8 mouse cellular contexts compared by ENCODE assay signal in genomic region chr17:29459321-29460118, GRCm38 (mm10). TPM values are rescaled to one million over a fixed set of nuclear protein-coding genes. Genes with fewer than 3 reads are reported as not detected.
A peak's percentile ranks its signal among the peaks of the same experiment; 100 is the strongest.
DNase-seq lines count a peak whose midpoint lies in the region; ATAC-seq and TF ChIP-seq lines count a peak whose summit lies in the region.

No protein-coding gene starts in this region.

- peaks cover 69% of the 10 kb centered on the region for H3K4me1 ChIP-seq in heart, embryonic 12.5 days (replicated peaks)
- H3K4me1 ChIP-seq in kidney, embryonic 14.5 days (ENCODE audit: control insufficient read depth, insufficient read depth, low read length): peaks cover 27% of the 10 kb centered on the region
- peaks cover 4% of the 10 kb centered on the region; the same call in 1 of the 2 replicates for H3K4me1 ChIP-seq in lung, postnatal 0 days (ENCODE audit: insufficient read depth, low read depth, low read length)
- H3K4me1 ChIP-seq in stomach, embryonic 15.5 days: peaks cover 29% of the 10 kb centered on the region

- peak overlapping the region; percentile 43 for H3K9ac ChIP-seq in heart, embryonic 12.5 days
- H3K9ac ChIP-seq in kidney, embryonic 14.5 days (ENCODE audit: low read depth, low read length): peak overlapping the region; percentile 14
- H3K9ac ChIP-seq in lung, postnatal 0 days (replicated peaks; ENCODE audit: low read depth): 0 out of 2 replicates have a peak overlapping the region, but pooled peaks have one; percentile 12
- no peak overlapping the region for H3K9ac ChIP-seq in stomach, embryonic 15.5 days

- H3K27ac ChIP-seq in heart, embryonic 12.5 days (ENCODE audit: poor library complexity, severe bottlenecking): peak overlapping the region; percentile 97
- H3K27ac ChIP-seq in kidney, embryonic 14.5 days (ENCODE audit: low read depth, low read length): peak overlapping the region; percentile 80
- peak overlapping the region; percentile 86 for H3K27ac ChIP-seq in lung, postnatal 0 days (ENCODE audit: low read length)
- H3K27ac ChIP-seq in stomach, embryonic 15.5 days: peak overlapping the region; percentile 11; the same call in 1 of the 2 replicates

- no peaks in the 10 kb centered on the region for H3K36me3 ChIP-seq in heart, embryonic 12.5 days
- no peaks in the 10 kb centered on the region for H3K36me3 ChIP-seq in kidney, embryonic 14.5 days (ENCODE audit: control insufficient read depth, insufficient read depth, low read length)
- H3K36me3 ChIP-seq in lung, postnatal 0 days (ENCODE audit: insufficient read depth, low read length): no peaks in the 10 kb centered on the region
- H3K36me3 ChIP-seq in stomach, embryonic 15.5 days: no peaks in the 10 kb centered on the region

- H3K4me2 ChIP-seq in heart, embryonic 12.5 days: peak overlapping the region; percentile 59
- peak overlapping the region; percentile 46 for H3K4me2 ChIP-seq in kidney, embryonic 14.5 days (replicated peaks; ENCODE audit: low read depth, low read length)
- H3K4me2 ChIP-seq in lung, postnatal 0 days (replicated peaks; ENCODE audit: low read depth, low read length): peak overlapping the region; percentile 42
- H3K4me2 ChIP-seq in stomach, embryonic 15.5 days: peak overlapping the region; percentile 47

- peak; percentile 15; the same call in 1 of the 2 replicates for ATAC-seq in heart, embryonic 12.5 days (ENCODE audit: insufficient number of reproducible peaks, low FRiP score)
- peak; percentile 40 for ATAC-seq in kidney, embryonic 14.5 days (ENCODE audit: low FRiP score, low TSS enrichment)
- ATAC-seq in lung, postnatal 0 days: peak; percentile 84
- peak; percentile 30; the same call in 1 of the 2 replicates for ATAC-seq in stomach, embryonic 15.5 days (ENCODE audit: insufficient read depth, low FRiP score, low read depth)

- peak; percentile 61; the same call in 1 of the 2 replicates for TF ChIP-seq EP300 in lung, postnatal 0 days (IDR thresholded peaks at IDR 0.05)

- H3K4me3 ChIP-seq in heart, embryonic 12.5 days: peak overlapping the region; percentile 23
- peak overlapping the region; percentile 2 for H3K4me3 ChIP-seq in kidney, embryonic 14.5 days (ENCODE audit: low read length)
- peak overlapping the region; percentile 8; the same call in 1 of the 2 replicates for H3K4me3 ChIP-seq in lung, postnatal 0 days (ENCODE audit: low read depth, low read length)
- H3K4me3 ChIP-seq in stomach, embryonic 15.5 days (replicated peaks): no peak overlapping the region; the same call in 1 of the 2 replicates

- H3K27me3 ChIP-seq in heart, embryonic 12.5 days (replicated peaks): no peaks in the 10 kb centered on the region
- H3K27me3 ChIP-seq in kidney, embryonic 14.5 days (ENCODE audit: control insufficient read depth, insufficient read depth, low read length): no peaks in the 10 kb centered on the region
- no peaks in the 10 kb centered on the region for H3K27me3 ChIP-seq in lung, postnatal 0 days (replicated peaks; ENCODE audit: insufficient read depth, low read length)
- no peaks in the 10 kb centered on the region for H3K27me3 ChIP-seq in stomach, embryonic 15.5 days (replicated peaks)

- no peaks in the 10 kb centered on the region for H3K9me3 ChIP-seq in heart, embryonic 12.5 days (replicated peaks)
- H3K9me3 ChIP-seq in kidney, embryonic 14.5 days (ENCODE audit: control insufficient read depth, low read length): no peaks in the 10 kb centered on the region
- H3K9me3 ChIP-seq in lung, postnatal 0 days (ENCODE audit: low read length): no peaks in the 10 kb centered on the region
- H3K9me3 ChIP-seq in stomach, embryonic 15.5 days: no peaks in the 10 kb centered on the region

- DNase-seq in 3134 (ENCODE audit: extremely low read depth, insufficient read length, low spot score): peak; percentile 73
- DNase-seq in NIH3T3 (ENCODE audit: low read depth): peak; percentile 76
- peak; percentile 77 for DNase-seq in embryo, embryonic 10.5 days (ENCODE audit: low spot score)
- peak; percentile 89 for DNase-seq in lung, postnatal 0 days (ENCODE audit: low spot score)
- DNase-seq in B cell, adult 2 months: no peak

- no peak for TF ChIP-seq CTCF in lung, postnatal 0 days (IDR thresholded peaks at IDR 0.05)

- WGBS in heart, embryonic 12.5 days: 4% methylated on average over 24 of the region's 24 CpGs
- WGBS in kidney, embryonic 14.5 days: 3% methylated on average over 24 of the region's 24 CpGs
- whole genome bisulfite sequencing in lung, postnatal 0 days: 8% methylated on average over 24 of the region's 24 CpGs
- WGBS in stomach, embryonic 15.5 days: 8% methylated on average over 24 of the region's 24 CpGs

RNA-seq across cellular contexts. Expression of gene Pim1, which starts 31.0 kb away (rescaled TPM):
- polyA plus RNA-seq in heart, embryonic 12.5 days (2016; fragmentation: Nextera tagmentation; extraction: Ambion mirVana): 25.1 and 27.0 TPM in 2 replicates
- 12.6 and 15.6 TPM in 2 replicates for polyA plus RNA-seq in kidney, embryonic 14.5 days (2014; fragmentation: Nextera tagmentation; extraction: Ambion mirVana)
- 30.0 and 49.5 TPM in 2 replicates for polyA plus RNA-seq in lung, postnatal 0 days (2015; fragmentation: Nextera tagmentation; extraction: Ambion mirVana)
- polyA plus RNA-seq in stomach, embryonic 15.5 days (2015; fragmentation: Nextera tagmentation; extraction: Ambion mirVana): 11.5 and 20.9 TPM in 2 replicates

Comparison
In these comparisons a context has a peak if more than half of its experiments do, and no peak if none do; other contexts are left out.
1. DNase-seq: peak in 3134 (single experiment), NIH3T3 (single experiment), embryo, embryonic 10.5 days (single experiment) and lung, postnatal 0 days (single experiment); none in B cell, adult 2 months (0 of 2).
2. ATAC-seq: peak in every context shown above with its lines; median percentile 84 in lung, postnatal 0 days; 40 in kidney, embryonic 14.5 days; 30 in stomach, embryonic 15.5 days; 15 in heart, embryonic 12.5 days.
3. H3K27ac ChIP-seq: peak in every context shown above with its lines; median percentile 97 in heart, embryonic 12.5 days; 86 in lung, postnatal 0 days; 80 in kidney, embryonic 14.5 days; 11 in stomach, embryonic 15.5 days.
4. Peak in every context shown above with its lines, with median percentiles within 50 percentile points of each other: H3K4me2 ChIP-seq.